Mouse (Mus musculus): Measurements from ENCODE around the gene Ppp1r3c.

DNA sequence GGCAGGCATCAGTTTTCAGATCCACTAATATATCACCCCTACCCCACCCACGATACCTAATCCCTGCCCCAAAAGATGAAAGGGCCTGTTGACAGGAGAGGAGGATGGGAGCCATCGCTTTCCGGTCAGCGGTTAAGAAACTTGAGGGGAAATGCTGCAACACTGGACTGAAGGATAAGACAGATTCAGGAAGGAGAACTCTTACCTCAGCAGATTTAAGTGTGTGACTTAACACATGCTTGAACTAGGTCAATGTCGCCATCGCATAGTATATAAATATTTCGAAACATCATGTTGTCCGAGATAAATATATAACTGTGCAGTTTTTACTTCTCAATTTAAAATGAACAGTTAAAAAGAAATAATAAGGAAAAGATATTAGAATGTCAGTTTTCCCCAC, 31.6 kb upstream of the Ppp1r3c start:
- TF ChIP-seq POLR2A (IDR thresholded peaks at IDR 0.05; ENCODE audit: insufficient read depth, low read depth, low read length) = no peak
- TF ChIP-seq EP300 (IDR thresholded peaks at IDR 0.05; ENCODE audit: insufficient read depth, low read depth, low read length) = no peak

Data from heart, adult 2 months (tissue).